Mouse (Mus musculus) lung, adult 2 months (tissue): ENCODE measurements around the gene Dcun1d4. TPM values are rescaled to one million over a fixed set of nuclear protein-coding genes. Genes with fewer than 3 reads are reported as not detected.

ENCODE experiments used
- DNase-seq: peaks from one replicate; pipeline ENCODE4 v3.0.0; 2022
- H3K4me1 ChIP-seq: fragments of 200-500 bp; 2 replicates; pipeline ENCODE4 v1.6.1; 2011; ENCODE audit warnings: low read length; ENCODE audit not compliant: control insufficient read depth, insufficient read depth
- H3K4me3 ChIP-seq: fragments of 200-500 bp; replicated peaks from 2 replicates; pipeline ENCODE3; 2011; ENCODE audit warnings: low read depth, mild to moderate bottlenecking, control low read depth, low read length; ENCODE audit errors: extremely low read depth
- CTCF ChIP-seq: fragments of 200-500 bp; IDR thresholded peaks from 2 replicates; pipeline ENCODE4 v1.5.1; 2011; ENCODE audit warnings: mild to moderate bottlenecking, low read length, control low read depth; ENCODE audit not compliant: insufficient read depth
- POLR2A ChIP-seq: fragments of 200-500 bp; IDR thresholded peaks from 2 replicates; pipeline ENCODE4 v1.6.1; 2011; ENCODE audit warnings: low read depth, mild to moderate bottlenecking, control low read depth, low read length, borderline replicate concordance; ENCODE audit errors: extremely low read depth
- WGBS: fragments of 180-500 bp; shearing (Covaris S2); methylation state at CpG from one replicate; pipeline ENCODE4 v1.1.7; 2018; 5-methylcytosine and 5-hydroxymethylcytosine counted together
- polyA plus RNA-seq: library from polyadenylated mRNA; depleted of rRNA; stranded (reverse); fragments of >200 nt; gene quantifications from 2 replicates; pipeline ENCODE4 v1.2.3, GENCODE M21; 2012

Gene Dcun1d4
- polyA plus RNA-seq, 1 experiment, result 6.4 TPM

GRCm38 (mm10) chr5:73514202-73514601 lies 33.4 kb downstream of the Dcun1d4 start:
- WGBS, result 97% methylated on average over 2 of the region's 2 CpGs

GRCm38 (mm10) chr5:73517299-73517698 lies 36.5 kb downstream of the Dcun1d4 start:
- no peak overlapping the region for H3K4me3 ChIP-seq
- no peaks in the 10 kb centered on the region for H3K4me1 ChIP-seq
- DNase-seq, result no peak
- TF ChIP-seq POLR2A (no peak), CTCF (no peak)
- 92% methylated on average over 5 of the region's 5 CpGs for WGBS

More at GRCm38 (mm10) chr5:73514202-73514601, 33.4 kb downstream of the Dcun1d4 start:
- Histone ChIP-seq H3K4me3 (no peak overlapping the region), H3K4me1 (no peaks in the 10 kb centered on the region; the same call in 1 of the 2 replicates)
- TF ChIP-seq POLR2A (no peak), CTCF (no peak)
- DNase-seq, result no peak

- no peak for DNase-seq
- TF ChIP-seq POLR2A (no peak), CTCF (no peak)
- H3K4me1 ChIP-seq, result no peaks in the 10 kb centered on the region
- no peak overlapping the region for H3K4me3 ChIP-seq
- 91% methylated on average over 8 of the region's 8 CpGs for WGBS
Measured at GRCm38 (mm10) chr5:73518424-73519211, 37.8 kb downstream of the Dcun1d4 start.

- no peak for DNase-seq
- 85% methylated on average over 4 of the region's 4 CpGs for WGBS
- Histone ChIP-seq H3K4me3 (no peak overlapping the region), H3K4me1 (no peaks in the 10 kb centered on the region)
- TF ChIP-seq CTCF (no peak), POLR2A (no peak)
Measured at GRCm38 (mm10) chr5:73520787-73521186, 40.0 kb downstream of the Dcun1d4 start.

GRCm38 (mm10) chr5:73523227-73523626 lies 42.4 kb downstream of the Dcun1d4 start:
- Histone ChIP-seq H3K4me3 (no peak overlapping the region), H3K4me1 (no peaks in the 10 kb centered on the region)
- 71% methylated on average over 10 of the region's 10 CpGs for WGBS
- TF ChIP-seq POLR2A (no peak), CTCF (no peak)
- no peak for DNase-seq

DNA sequence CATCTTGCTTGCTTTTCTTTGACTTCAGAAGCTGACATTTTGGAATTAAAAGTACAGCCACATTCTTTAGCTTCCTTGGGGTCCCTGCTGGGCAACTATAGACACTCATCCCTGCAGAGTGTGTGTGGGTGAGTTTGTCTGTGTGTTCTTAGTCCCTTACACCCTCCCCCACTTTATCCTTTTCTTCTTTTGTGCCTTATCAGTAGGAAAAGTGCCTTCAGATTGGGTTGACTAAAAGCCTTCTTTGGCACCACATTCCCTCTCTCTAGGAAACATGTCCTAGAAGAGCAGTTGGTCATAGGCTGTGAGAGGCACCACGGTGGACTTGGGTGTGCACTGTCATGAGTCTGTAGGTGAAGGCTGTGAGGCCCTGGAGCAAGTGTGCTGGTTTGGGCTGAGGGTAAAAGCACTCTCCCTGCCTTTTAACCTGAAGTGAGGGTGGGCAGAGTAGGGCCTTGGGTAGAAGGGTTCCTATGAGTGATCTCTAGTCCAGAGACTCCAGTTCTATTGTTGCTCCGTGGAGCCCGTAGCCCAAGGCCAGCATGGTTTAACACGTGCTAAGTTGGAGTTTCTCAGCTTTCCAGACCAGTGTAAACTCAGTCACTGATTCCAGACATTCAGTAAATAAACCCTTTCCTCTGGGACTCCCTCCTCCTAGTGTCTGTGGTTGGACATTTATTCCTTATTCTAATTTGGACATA lies 43.6 kb downstream of the Dcun1d4 start:
- Histone ChIP-seq H3K4me1 (no peaks in the 10 kb centered on the region), H3K4me3 (no peak overlapping the region)
- TF ChIP-seq CTCF, result no peak
- TF ChIP-seq POLR2A, result no peak
- no peak for DNase-seq
- WGBS, result 65% methylated on average over 4 of the region's 4 CpGs

DNA sequence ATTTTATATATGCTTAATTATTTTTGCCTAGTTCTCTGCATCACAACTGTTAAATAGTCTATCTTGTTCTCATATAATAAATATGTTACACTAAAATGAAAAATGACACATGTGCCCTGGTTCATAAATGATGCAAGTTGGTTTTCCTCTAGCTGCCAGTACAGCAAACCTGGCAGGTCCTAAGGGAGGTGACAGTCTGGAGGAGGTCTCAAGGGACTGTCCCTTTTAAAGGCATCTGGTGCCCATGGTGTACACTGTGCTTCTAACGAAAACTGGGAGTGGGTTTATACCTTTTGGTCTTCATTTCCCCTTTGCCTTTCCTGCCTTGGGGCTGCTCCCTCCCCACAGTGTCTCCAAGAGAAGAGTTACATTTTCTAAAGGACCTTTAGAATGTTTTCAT lies 51.4 kb downstream of the Dcun1d4 start:
- 75% methylated on average over 1 of the region's 1 CpGs for WGBS
- TF ChIP-seq CTCF (no peak), POLR2A (no peak)
- no peak for DNase-seq
- no peak overlapping the region for H3K4me3 ChIP-seq
- H3K4me1 ChIP-seq, result no peaks in the 10 kb centered on the region

GRCm38 (mm10) chr5:73532879-73533278 lies 52.1 kb downstream of the Dcun1d4 start:
- 84% methylated on average over 9 of the region's 9 CpGs for WGBS
- DNase-seq, result no peak
- Histone ChIP-seq H3K4me3 (no peak overlapping the region), H3K4me1 (no peaks in the 10 kb centered on the region)
- TF ChIP-seq POLR2A (no peak), CTCF (no peak)

GRCm38 (mm10) chr5:73537669-73538068 lies 56.9 kb downstream of the Dcun1d4 start:
- no peak for TF ChIP-seq POLR2A
- 94% methylated on average over 12 of the region's 12 CpGs for WGBS

More at GRCm38 (mm10) chr5:73537669-73538068, 56.9 kb downstream of the Dcun1d4 start:
- Histone ChIP-seq H3K4me1 (peaks cover 2% of the 10 kb centered on the region; the same call in 1 of the 2 replicates), H3K4me3 (no peak overlapping the region)
- no peak for DNase-seq
